Mouse (Mus musculus): ENCODE measurements around the gene Rtn4r.

Gene Rtn4r

GRCm38 (mm10) chr16:18127241-18127861 lies at the start of gene Rtn4r:
Gene Rtn4r, plus strand, starts transcription at chr16:18127642.
- peak; percentile 37 for DNase-seq (ENCODE audit: low read depth, low spot score)

- DNase-seq (ENCODE audit: low read depth, low spot score), result no peak
These were observed 49.0 kb upstream of the Rtn4r start for GRCm38 (mm10) chr16:18078314-18079015.

- DNase-seq (ENCODE audit: low read depth, low spot score), result no peak
These were observed 48.1 kb upstream of the Rtn4r start for GRCm38 (mm10) chr16:18079300-18079699.

GRCm38 (mm10) chr16:18080171-18080570 lies 47.3 kb upstream of the Rtn4r start:
- DNase-seq (ENCODE audit: low read depth, low spot score), result no peak

GRCm38 (mm10) chr16:18081149-18081827 lies 46.2 kb upstream of the Rtn4r start:
- DNase-seq (ENCODE audit: low read depth, low spot score), result peak; percentile 52

GRCm38 (mm10) chr16:18082291-18082690 lies 45.2 kb upstream of the Rtn4r start:
- no peak for DNase-seq (ENCODE audit: low read depth, low spot score)

- DNase-seq (ENCODE audit: low read depth, low spot score), result no peak
These were observed 44.1 kb upstream of the Rtn4r start for GRCm38 (mm10) chr16:18083231-18083951.

- DNase-seq (ENCODE audit: low read depth, low spot score), result no peak
These were observed 43.2 kb upstream of the Rtn4r start for GRCm38 (mm10) chr16:18084262-18084661.

- DNase-seq (ENCODE audit: low read depth, low spot score), result no peak
These were observed 40.3 kb upstream of the Rtn4r start for GRCm38 (mm10) chr16:18087101-18087500.

- no peak for DNase-seq (ENCODE audit: low read depth, low spot score)
These were observed 31.1 kb upstream of the Rtn4r start for GRCm38 (mm10) chr16:18096348-18096747.

- DNase-seq (ENCODE audit: low read depth, low spot score), result peak; percentile 57
These were observed 24.6 kb upstream of the Rtn4r start for GRCm38 (mm10) chr16:18102816-18103215.

- no peak for DNase-seq (ENCODE audit: low read depth, low spot score)
These were observed 24.1 kb upstream of the Rtn4r start for GRCm38 (mm10) chr16:18103366-18103765.

GRCm38 (mm10) chr16:18103808-18104207 lies 23.6 kb upstream of the Rtn4r start:
- peak; percentile 27 for DNase-seq (ENCODE audit: low read depth, low spot score)

- DNase-seq (ENCODE audit: low read depth, low spot score), result peak; percentile 33
These were observed 19.0 kb upstream of the Rtn4r start for GRCm38 (mm10) chr16:18108221-18108966.

GRCm38 (mm10) chr16:18111042-18111441 lies 16.4 kb upstream of the Rtn4r start:
- no peak for DNase-seq (ENCODE audit: low read depth, low spot score)

- no peak for DNase-seq (ENCODE audit: low read depth, low spot score)
These were observed 11.0 kb upstream of the Rtn4r start for GRCm38 (mm10) chr16:18116467-18116866.

- DNase-seq (ENCODE audit: low read depth, low spot score), result no peak
These were observed 9.2 kb upstream of the Rtn4r start for GRCm38 (mm10) chr16:18118285-18118684.

GRCm38 (mm10) chr16:18119031-18119730 lies 8.3 kb upstream of the Rtn4r start:
- peak; percentile 77 for DNase-seq (ENCODE audit: low read depth, low spot score)

GRCm38 (mm10) chr16:18122740-18123139 lies 4.7 kb upstream of the Rtn4r start:
- DNase-seq (ENCODE audit: low read depth, low spot score), result no peak

- no peak for DNase-seq (ENCODE audit: low read depth, low spot score)
These were observed 4.0 kb upstream of the Rtn4r start for GRCm38 (mm10) chr16:18123471-18123870.

GRCm38 (mm10) chr16:18124040-18124439 lies 3.4 kb upstream of the Rtn4r start:
- no peak for DNase-seq (ENCODE audit: low read depth, low spot score)
